Mouse (Mus musculus) gastrocnemius, postnatal 10 days (tissue): Measurements from ENCODE around the gene Pla2g6. TPM values are rescaled to one million over a fixed set of nuclear protein-coding genes. Genes with fewer than 3 reads are reported as not detected.

Source experiments
- DNase-seq: peaks from one replicate; pipeline ENCODE4 v3.0.0; 2021; ENCODE audit warnings: mixed read lengths
- long read RNA-seq, 2 experiments: library from polyadenylated mRNA; stranded (forward); transcript quantifications; one replicate each; pipeline ENCODE4 v2.0.0; 2021
- total RNA-seq, 2 experiments: library from RNA; stranded (reverse); gene quantifications; 2 replicates each; pipeline ENCODE4 v1.2.3; 2021

Pla2g6 gene
- total RNA-seq: 1 to 10 TPM; 9.2 to 9.8 TPM
- long read RNA-seq, experiment 1, partial matches to known transcripts: 2 of 24 reads
- long read RNA-seq, experiment 1, other reads (novel, unspliced or antisense): 16 of 24 reads
- long read RNA-seq, experiment 2, partial matches to known transcripts: 3 of 20 reads
- long read RNA-seq, experiment 2, other reads (novel, unspliced or antisense): 13 of 20 reads

DNA sequence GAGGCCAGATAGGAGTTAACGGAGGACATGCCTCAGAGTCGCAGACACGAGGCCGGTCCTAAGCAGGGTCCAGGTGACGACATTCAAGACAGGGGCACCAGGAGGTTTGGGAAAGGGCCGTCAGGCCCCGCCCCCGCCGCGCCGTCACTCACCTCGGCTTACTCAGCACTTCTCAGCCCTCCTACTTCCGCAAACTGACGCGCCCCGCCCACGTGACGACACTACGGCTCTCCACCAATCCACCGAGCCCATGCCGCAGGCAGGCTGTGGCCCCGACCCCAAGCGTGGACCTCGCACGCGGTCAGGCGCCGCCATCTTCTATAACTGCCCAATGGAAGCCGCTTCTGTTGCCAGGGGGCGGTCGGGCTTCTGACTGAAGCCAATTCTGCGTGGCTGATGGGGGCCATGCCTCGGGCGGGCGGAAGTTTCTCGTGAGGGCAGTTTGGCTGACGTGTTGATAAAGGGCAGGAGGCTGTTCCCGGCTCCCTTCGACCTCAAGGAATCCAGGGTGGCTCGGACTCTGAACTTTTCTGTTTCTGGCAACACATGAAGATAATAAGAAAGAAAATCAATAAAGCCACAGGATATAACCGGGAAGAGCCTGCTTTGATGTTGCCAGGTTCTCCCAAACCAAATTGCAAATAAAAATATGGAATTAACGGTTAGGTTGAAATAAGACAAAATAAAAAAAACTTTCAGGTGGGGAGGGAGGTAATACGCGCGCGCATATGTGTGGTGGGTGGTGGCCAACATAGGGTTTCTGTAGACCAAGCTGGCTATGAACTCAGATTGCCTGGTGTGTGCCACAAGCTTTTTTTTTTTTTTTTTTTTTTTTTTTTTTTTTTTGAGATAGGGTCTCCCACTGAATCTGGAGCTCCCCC, at the start of gene Pla2g6:
TSS of gene Pla2g6 (minus strand) at position 333 of the 881 bp plus-strand sequence.
- peak; percentile 96 for DNase-seq

DNA sequence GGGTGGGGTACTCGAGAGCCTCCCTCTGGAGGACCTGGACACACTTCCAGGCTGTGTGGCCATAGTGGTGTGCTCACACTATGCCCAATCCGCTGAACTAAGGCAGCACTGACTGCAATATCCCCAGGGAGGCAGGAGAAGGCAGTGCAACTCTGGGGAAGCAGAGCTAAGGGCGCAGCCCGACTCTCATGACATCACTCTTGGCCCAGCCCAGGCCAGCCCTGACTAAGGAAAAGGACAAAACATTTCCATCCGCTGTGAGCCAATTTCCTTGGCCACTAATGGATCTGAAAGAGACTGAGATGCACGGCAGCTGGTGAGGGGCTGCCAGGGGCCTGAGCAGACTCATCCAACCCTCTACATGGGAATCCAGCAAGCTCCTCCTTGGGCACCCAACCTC, 49.5 kb upstream of the Pla2g6 start:
- DNase-seq: peak; percentile 68

DNA sequence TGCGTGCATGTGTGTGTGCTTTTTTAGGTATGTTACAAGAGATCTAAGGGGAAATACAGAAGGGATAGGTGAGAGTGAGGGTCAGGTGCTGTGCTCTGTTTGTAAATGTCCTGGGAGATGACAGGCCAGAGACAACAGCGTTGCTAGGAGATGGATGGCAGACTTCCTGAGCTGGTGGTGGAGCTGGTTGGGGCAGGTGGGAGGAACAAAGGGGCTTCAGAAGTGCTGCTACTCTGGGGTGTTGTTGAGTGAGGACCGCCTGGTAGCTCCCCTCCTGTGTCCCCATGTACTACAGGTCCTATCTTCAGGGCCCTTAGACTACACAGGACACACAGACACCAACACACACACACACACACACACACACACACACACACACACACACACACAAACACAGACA, 46.6 kb upstream of the Pla2g6 start:
- no peak for DNase-seq

DNA sequence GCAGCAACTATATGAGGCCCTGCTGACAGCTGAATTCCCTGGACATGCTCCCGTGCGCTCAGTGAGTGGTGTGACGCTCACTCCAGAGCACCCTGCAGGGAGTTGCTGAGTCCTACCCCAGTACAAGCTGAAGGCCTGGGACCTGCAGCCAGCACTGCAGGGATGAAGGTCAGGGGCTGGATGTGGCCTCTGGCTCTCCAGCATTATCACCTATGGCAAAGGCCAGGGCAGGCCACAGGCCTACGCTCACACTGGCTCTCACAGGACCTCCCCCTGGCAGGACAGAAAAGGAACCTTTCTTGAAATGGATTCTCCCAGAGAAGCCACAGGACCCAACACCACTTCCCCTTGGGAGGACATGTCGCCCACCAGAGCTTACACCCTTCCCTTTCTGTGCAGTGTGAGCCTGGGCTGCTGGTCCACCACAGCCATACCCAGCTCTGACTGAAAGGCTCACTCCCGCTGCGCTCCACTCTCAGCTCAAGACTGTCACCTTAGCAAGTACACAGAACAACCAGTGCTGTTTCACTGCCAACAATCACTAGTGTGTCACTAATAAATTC, 42.2 kb upstream of the Pla2g6 start:
- DNase-seq: no peak

- DNase-seq: no peak
These were observed 41.5 kb upstream of the Pla2g6 start for GRCm38 (mm10) chr15:79369452-79370280.

DNA sequence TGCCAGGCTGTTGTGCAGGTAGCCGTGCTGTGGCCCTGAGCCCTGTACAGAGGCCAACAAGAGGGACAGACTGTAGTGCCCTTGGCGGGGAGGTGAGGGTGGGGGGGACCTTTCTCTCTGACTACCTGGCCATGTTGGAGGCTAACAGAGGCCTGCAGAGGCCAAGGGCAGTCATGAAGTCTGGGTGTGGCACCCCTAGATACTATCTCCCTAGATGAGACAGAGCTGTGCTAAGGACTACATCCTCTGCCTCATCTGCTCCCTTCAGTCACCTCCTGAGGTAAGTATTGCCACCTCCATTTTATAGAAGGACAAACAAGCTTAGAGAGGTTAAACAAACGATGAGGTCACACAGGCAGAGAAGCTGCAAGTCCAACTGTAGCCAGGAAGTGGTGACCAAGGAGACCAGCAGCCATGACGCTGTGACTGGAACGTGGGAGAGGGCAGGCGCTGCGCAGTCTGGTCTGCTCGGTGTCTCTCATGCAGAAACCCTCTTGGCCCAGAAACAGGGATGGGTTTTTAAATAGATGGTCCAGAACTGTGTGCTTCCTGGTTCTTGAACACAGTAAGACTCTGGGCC, 40.8 kb upstream of the Pla2g6 start:
- DNase-seq: no peak

- DNase-seq: no peak
These were observed 40.2 kb upstream of the Pla2g6 start for GRCm38 (mm10) chr15:79368313-79368811.

DNA sequence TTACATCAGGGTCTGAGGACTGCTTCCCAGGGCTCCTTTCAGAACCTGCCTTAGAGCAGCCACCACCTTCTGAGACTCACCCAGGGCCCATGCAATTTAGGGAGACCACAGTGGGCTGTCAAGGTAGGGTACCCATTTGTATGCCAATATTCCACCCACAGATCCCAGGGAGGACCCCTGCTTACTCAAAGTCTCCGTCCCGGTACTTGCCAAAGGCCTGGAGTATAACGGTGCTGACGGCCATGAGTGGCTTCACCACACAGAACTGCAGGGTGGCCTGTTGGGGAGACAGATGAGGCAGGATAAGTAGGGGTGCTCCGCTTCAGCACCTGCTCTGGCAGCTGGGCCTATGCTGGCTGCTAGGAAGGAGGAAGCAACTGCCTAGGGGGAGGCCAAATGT, 38.2 kb upstream of the Pla2g6 start:
- DNase-seq: no peak

- no peak for DNase-seq
These were observed 36.9 kb upstream of the Pla2g6 start for GRCm38 (mm10) chr15:79365068-79365467.

DNA sequence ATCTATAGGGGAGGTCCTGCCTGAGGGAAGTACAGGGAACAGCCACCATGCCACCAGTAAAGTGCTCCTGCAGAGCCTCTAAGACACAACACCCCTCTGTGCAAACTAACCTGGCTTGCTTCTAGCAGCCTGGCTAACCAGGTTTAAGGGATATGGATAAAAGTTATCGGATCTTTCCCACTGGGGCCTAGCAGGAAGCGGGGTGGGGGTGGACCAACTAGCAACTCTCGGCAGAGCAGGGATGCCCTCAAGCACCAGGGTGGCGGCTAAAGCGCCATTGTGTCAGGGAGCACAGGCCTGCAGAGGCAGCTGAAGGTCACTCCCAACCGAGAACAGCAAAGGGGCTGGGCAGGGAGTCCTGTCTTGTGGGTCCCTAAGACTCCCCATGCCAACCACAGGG, 35.9 kb upstream of the Pla2g6 start:
- no peak for DNase-seq

GRCm38 (mm10) chr15:79361023-79361422, 32.8 kb upstream of the Pla2g6 start:
- DNase-seq: no peak

- DNase-seq: no peak
These were observed 32.2 kb upstream of the Pla2g6 start for GRCm38 (mm10) chr15:79360371-79360770.

DNA sequence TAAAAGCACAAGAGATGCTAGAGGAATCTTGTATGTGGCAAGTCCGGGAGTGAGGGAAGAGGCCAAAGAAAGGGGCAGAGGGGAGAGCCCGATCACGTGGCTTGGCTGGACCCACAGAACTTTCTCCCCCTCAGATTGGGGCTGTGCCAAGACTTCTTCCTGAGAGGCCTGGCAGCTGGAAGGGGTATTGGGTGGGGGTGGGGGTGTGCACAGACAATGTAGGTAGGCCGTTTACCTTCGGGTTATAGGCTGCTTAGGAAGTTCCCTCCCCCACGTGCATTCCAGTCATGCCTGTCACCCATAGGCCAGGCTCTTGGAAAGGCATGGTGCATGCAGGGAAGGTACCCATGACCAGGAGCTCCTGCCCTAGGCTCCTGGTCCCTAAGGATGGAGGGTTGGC, 31.8 kb upstream of the Pla2g6 start:
- no peak for DNase-seq

GRCm38 (mm10) chr15:79357974-79358690, 29.9 kb upstream of the Pla2g6 start:
- DNase-seq: no peak

DNA sequence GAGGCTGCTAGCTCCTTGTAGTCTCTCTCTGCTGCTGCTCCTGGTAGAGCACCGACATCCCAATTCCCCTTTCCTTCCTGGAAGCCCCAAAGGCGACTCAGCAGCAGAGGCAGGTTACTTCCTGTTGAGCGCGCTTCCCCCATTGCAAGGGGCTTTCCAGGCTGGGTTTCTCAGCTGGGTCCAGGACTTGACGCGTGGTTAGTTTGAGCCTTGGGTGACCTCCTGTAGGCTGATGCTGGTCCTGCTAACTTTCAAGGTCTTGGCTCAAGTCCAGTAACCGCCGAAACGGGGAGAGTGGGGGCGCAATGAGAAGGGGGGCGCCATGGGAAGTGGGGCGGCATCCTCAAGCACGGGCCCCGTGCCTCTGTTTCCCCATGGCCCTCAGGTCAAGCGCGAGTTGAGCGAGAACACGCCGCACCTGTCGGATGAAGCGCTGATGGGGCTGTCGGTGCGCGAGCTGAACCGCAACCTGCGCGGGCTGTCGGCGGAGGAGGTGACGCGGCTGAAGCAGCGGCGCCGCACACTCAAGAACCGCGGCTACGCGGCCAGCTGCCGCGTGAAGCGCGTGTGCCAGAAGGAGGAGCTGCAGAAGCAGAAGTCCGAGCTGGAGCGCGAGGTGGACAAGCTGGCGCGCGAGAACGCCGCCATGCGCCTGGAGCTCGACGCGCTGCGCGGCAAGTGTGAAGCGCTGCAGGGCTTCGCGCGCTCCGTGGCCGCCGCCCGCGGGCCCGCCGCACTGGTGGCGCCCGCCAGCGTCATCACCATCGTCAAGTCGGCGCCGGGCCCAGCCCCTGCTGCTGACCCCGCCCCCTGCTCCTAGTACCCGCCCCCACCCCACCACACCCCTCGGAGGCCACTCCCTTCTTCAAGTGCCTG, 29.1 kb upstream of the Pla2g6 start:
- DNase-seq: peak; percentile 74

DNA sequence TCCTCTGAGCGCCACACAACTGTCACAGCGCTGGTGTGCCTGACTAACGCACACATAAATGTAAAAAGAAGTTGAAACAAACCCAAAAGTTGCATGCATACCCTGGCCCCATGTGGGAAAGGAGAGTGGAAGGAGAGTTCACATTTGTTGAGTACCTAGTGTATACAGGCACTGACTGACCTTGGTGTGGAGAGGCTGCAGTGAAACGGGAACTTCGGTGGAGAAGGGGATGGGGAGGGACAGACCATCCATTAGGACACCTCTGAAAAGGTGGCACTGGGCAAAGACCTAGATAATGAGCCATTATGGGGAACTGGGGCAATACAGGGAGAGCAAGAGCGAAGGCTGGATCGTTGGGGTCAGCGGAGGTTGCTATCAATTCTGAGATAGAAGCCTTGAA, 28.3 kb upstream of the Pla2g6 start:
- no peak for DNase-seq

DNA sequence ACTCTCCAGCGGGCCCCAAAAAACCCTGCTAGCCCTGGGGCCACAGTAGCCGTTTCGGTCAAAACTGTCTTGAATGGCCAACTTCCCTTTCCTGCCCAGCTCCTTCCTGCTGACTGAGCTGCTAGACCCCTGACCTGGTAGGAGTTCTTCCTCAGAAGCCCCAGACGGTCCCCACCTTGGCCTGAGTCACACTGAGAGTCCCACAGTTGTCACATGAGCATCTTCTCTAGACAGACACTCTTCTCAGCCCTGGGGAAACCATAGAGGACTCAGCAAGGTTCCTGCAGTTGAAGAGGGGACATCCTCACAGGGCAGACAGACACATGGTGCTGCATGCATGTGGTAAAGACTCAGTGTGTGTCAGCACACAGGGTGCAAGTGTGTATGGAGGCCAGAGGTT, 26.4 kb upstream of the Pla2g6 start:
- no peak for DNase-seq

- no peak for DNase-seq
These were observed 25.6 kb upstream of the Pla2g6 start for GRCm38 (mm10) chr15:79353690-79354305.

- DNase-seq: no peak
These were observed 24.3 kb upstream of the Pla2g6 start for GRCm38 (mm10) chr15:79352479-79352878.

- peak; percentile 69 for DNase-seq
These were observed 23.2 kb upstream of the Pla2g6 start for GRCm38 (mm10) chr15:79351331-79351767.
